Mouse (Mus musculus): ENCODE results near the gene Ehd3. TPM values are rescaled to one million over a fixed set of nuclear protein-coding genes. Genes with fewer than 3 reads are reported as not detected.

Ehd3 gene
- 10 to 100 TPM; 25.0 to 77.3 TPM for polyA plus RNA-seq (2017; shearing (Covaris generic))

GRCm38 (mm10) chr17:73803521-73804184 lies at the start of gene Ehd3:
Gene Ehd3 (plus strand): TSS chr17:73804134.

Other genes starting within 250 kb of the Ehd3 start
- under 1 TPM; 0.37 to 0.51 TPM for gene Galnt14, start 93.7 kb upstream of the Ehd3 start, polyA plus RNA-seq (2017; shearing (Covaris generic))
- 10 to 100 TPM; 12.1 to 26.4 TPM for gene Xdh, start 146.1 kb downstream of the Ehd3 start, polyA plus RNA-seq (2017; shearing (Covaris generic))
- not detected for gene Srd5a2, start 243.8 kb downstream of the Ehd3 start, polyA plus RNA-seq (2017; shearing (Covaris generic))

Measured in activated CD4-positive, CD25-positive, alpha-beta regulatory T cell (primary cell).